Comparison of ENCODE assay signal across 1 mouse cellular context in genomic region chr4:133729541-133730093, GRCm38 (mm10).
TF ChIP-seq lines count a peak whose summit lies in the region.

No protein-coding gene starts in this region.

TF ChIP-seq in CH12.LX, 34 proteins besides CTCF, POLR2A, EP300 and RAD21 (continued from another document):
- TF ChIP-seq USF2 (conservative IDR thresholded peaks at IDR 0.05; ENCODE audit: low read depth, low read length) (peak; percentile 66), USF1 (IDR thresholded peaks at IDR 0.05; ENCODE audit: low read depth, low read length) (peak; percentile 82), MYC (IDR thresholded peaks at IDR 0.05; ENCODE audit: low read depth, low read length) (peak; percentile 18; the same call in 1 of the 2 replicates), MAFK (IDR thresholded peaks at IDR 0.05; ENCODE audit: insufficient replicate concordance, low read length) (no peak)
TF ChIP-seq in CH12.LX: peak in this region for 7.
